Mouse (Mus musculus) liver, embryonic 12.5 days (tissue): ENCODE data around the gene Ctbs. TPM values are rescaled to one million over a fixed set of nuclear protein-coding genes. Genes with fewer than 3 reads are reported as not detected.

Source experiments
- ATAC-seq: fragments of 200-750 bp; cut with Nextera tagmentation; 2 replicates; pipeline ENCODE4 v1.8.0; 2017; ENCODE audit warnings: moderate number of reproducible peaks, mild to moderate bottlenecking, moderate library complexity
- H3K27ac ChIP-seq: fragments of 300-500 bp; sonication (generic); 2 replicates; pipeline ENCODE4 v1.5.1; 2016; ENCODE audit warnings: mild to moderate bottlenecking
- H3K27me3 ChIP-seq: fragments of 300-500 bp; sonication (generic); replicated peaks from 2 replicates; pipeline ENCODE4 v1.6.1; 2016; ENCODE audit warnings: mild to moderate bottlenecking, moderate library complexity
- H3K36me3 ChIP-seq: fragments of 300-500 bp; sonication (generic); 2 replicates; pipeline ENCODE4 v1.6.1; 2016; ENCODE audit warnings: mild to moderate bottlenecking, moderate library complexity
- H3K4me1 ChIP-seq: fragments of 300-500 bp; sonication (generic); 2 replicates; pipeline ENCODE4 v1.6.1; 2016
- H3K4me2 ChIP-seq: fragments of 300-500 bp; sonication (generic); 2 replicates; pipeline ENCODE4 v1.6.1; 2016; ENCODE audit warnings: mild to moderate bottlenecking, moderate library complexity
- H3K4me3 ChIP-seq: fragments of 300-500 bp; sonication (generic); 2 replicates; pipeline ENCODE4 v1.5.1; 2016; ENCODE audit warnings: mild to moderate bottlenecking, moderate library complexity
- H3K9ac ChIP-seq: fragments of 300-500 bp; sonication (generic); 2 replicates; pipeline ENCODE4 v1.6.1; 2016; ENCODE audit warnings: mild to moderate bottlenecking, moderate library complexity
- H3K9me3 ChIP-seq: fragments of 300-500 bp; sonication (generic); replicated peaks from 2 replicates; pipeline ENCODE4 v1.6.1; 2016; ENCODE audit warnings: mild to moderate bottlenecking, moderate library complexity
- WGBS: fragments of 180-500 bp; shearing (Covaris S2); methylation state at CpG from one replicate; pipeline ENCODE4 v1.1.7; 2016; ENCODE audit not compliant: insufficient replicate concordance; 5-methylcytosine and 5-hydroxymethylcytosine counted together
- polyA plus RNA-seq: library from polyadenylated mRNA; unstranded; fragments of >200 nt; fragmentation: Nextera tagmentation; extraction: Ambion mirVana; gene quantifications from 2 replicates; pipeline ENCODE4 v1.2.1, GENCODE M21; 2016

The Ctbs gene
- polyA plus RNA-seq, 1 experiment from 2014 or later: 5.5 TPM

- H3K9me3 ChIP-seq: no peaks in the 10 kb centered on the region
- no peak for ATAC-seq
- WGBS: 91% methylated on average over 8 of the region's 8 CpGs
- H3K9ac ChIP-seq: no peak overlapping the region
- H3K4me1 ChIP-seq: peaks cover 14% of the 10 kb centered on the region
- H3K36me3 ChIP-seq: peaks cover 99% of the 10 kb centered on the region
- H3K4me2 ChIP-seq: no peak overlapping the region
- no peaks in the 10 kb centered on the region for H3K27me3 ChIP-seq
- H3K27ac ChIP-seq: no peak overlapping the region
- H3K4me3 ChIP-seq: no peak overlapping the region
These were observed 14.9 kb upstream of the Ctbs start for GRCm38 (mm10) chr3:146434686-146435085.

DNA sequence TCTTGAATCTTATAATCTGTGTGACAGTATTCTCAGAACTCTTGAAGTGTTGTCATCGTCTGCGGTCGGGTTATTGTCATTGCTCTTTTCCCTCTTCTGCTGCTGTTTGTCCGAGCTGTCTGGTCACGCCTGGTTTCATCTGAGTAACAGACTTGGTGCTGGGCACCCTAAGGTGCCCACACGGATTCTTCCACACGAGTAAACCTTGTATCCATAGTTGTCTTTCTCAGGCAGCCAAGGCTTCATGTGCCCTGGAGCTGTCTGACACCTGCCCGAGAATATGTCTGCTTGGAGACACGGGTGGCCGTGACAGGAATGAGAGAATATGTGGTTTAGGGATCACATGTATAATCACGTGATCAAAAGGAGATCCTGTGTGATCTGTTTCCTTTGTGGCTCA lies 14.1 kb upstream of the Ctbs start:
- ATAC-seq: no peak
- WGBS: 82% methylated on average over 11 of the region's 11 CpGs
- no peaks in the 10 kb centered on the region for H3K9me3 ChIP-seq
- H3K27me3 ChIP-seq: no peaks in the 10 kb centered on the region
- H3K9ac ChIP-seq: no peak overlapping the region
- H3K27ac ChIP-seq: no peak overlapping the region
- peaks cover 99% of the 10 kb centered on the region for H3K36me3 ChIP-seq
- no peak overlapping the region for H3K4me3 ChIP-seq
- H3K4me2 ChIP-seq: no peak overlapping the region
- H3K4me1 ChIP-seq: peaks cover 14% of the 10 kb centered on the region

GRCm38 (mm10) chr3:146436114-146436513 lies 13.5 kb upstream of the Ctbs start:
- ATAC-seq: no peak
- Histone ChIP-seq H3K27ac (no peak overlapping the region), H3K4me3 (no peak overlapping the region), H3K4me2 (no peak overlapping the region), H3K9me3 (no peaks in the 10 kb centered on the region), H3K36me3 (peaks cover 98% of the 10 kb centered on the region), H3K9ac (no peak overlapping the region), H3K4me1 (peaks cover 14% of the 10 kb centered on the region), H3K27me3 (no peaks in the 10 kb centered on the region)
- 87% methylated on average over 8 of the region's 8 CpGs for WGBS

DNA sequence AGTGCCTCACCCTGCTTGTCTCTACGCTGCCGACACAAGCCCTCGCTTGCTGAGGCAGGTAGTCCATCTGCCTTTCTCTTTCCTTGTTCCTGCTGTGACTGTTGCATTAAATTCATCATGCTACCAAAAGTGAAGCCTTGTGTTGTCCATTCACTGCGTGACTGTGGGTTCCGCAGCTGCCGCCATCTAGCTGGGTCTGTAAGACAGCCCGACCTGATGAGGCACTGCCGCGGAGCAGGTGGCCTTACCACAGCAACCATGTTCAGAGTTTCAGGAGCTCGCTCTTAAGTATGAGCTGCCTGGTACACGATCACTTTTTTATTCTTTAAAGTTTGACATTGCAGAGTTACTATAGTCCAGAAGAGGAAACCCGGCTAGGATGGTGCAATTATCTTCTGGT lies 9.6 kb upstream of the Ctbs start:
- no peaks in the 10 kb centered on the region for H3K27me3 ChIP-seq
- H3K27ac ChIP-seq: no peak overlapping the region
- no peaks in the 10 kb centered on the region for H3K9me3 ChIP-seq
- ATAC-seq: no peak
- no peak overlapping the region for H3K4me2 ChIP-seq
- 94% methylated on average over 12 of the region's 12 CpGs for WGBS
- peaks cover 95% of the 10 kb centered on the region for H3K36me3 ChIP-seq
- no peak overlapping the region for H3K9ac ChIP-seq
- H3K4me1 ChIP-seq: no peaks in the 10 kb centered on the region
- H3K4me3 ChIP-seq: no peak overlapping the region

DNA sequence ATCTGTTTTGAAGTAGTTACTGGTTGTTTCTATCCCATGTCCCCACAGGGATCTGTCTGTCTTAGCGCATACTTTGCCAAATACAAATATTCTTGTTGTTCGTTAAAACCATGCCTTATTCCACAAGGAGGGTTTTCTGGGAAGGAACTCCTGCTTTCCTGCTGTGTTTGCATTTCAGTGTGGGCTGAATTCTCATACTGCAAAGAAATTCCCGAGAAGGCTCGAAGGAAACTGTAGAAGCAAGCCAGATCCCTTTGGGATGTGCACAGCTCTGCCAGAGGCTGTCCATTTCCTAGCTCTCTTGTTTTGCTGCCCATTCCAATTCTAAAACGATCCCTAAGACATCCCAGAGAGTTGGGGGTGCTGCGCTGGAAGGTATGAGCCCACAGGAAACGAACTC lies 9.2 kb upstream of the Ctbs start:
- WGBS: 91% methylated on average over 7 of the region's 7 CpGs
- H3K36me3 ChIP-seq: peaks cover 95% of the 10 kb centered on the region
- H3K27me3 ChIP-seq: no peaks in the 10 kb centered on the region
- no peak overlapping the region for H3K4me3 ChIP-seq
- no peak overlapping the region for H3K27ac ChIP-seq
- ATAC-seq: no peak
- no peaks in the 10 kb centered on the region for H3K4me1 ChIP-seq
- H3K9ac ChIP-seq: no peak overlapping the region
- no peaks in the 10 kb centered on the region for H3K9me3 ChIP-seq
- H3K4me2 ChIP-seq: no peak overlapping the region

GRCm38 (mm10) chr3:146442484-146442883 lies 7.1 kb upstream of the Ctbs start:
- H3K9me3 ChIP-seq: no peaks in the 10 kb centered on the region; the same call in 1 of the 2 replicates

DNA sequence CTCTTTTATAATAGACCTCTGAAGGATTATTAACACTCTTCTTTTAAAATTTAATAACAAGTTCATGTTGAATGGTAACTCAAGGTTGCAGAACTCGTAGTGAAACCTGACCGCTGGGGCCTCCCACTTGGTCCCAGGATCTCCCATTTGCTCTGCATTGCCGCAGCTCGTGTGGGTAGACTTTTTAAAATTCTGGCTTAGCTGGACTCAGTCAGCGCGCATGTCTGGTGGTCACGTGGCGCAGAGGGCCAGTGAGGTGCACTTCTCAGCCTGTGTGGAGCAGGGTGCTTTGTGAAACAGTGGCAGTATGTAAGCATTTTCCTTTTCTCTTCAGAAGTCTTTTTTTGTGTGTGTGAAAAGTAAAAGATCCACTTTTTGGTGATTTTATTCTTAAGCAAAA lies 6.7 kb upstream of the Ctbs start:
- peaks cover 79% of the 10 kb centered on the region for H3K36me3 ChIP-seq

More at GRCm38 (mm10) chr3:146442484-146442883, 7.1 kb upstream of the Ctbs start:
- Histone ChIP-seq H3K36me3 (peaks cover 83% of the 10 kb centered on the region), H3K27me3 (no peaks in the 10 kb centered on the region), H3K9ac (no peak overlapping the region), H3K4me1 (no peaks in the 10 kb centered on the region), H3K27ac (no peak overlapping the region), H3K4me3 (no peak overlapping the region), H3K4me2 (no peak overlapping the region)
- no peak for ATAC-seq
- whole genome bisulfite sequencing: 89% methylated on average over 7 of the region's 7 CpGs

GRCm38 (mm10) chr3:146443380-146443779 lies 6.2 kb upstream of the Ctbs start:
- ATAC-seq: no peak
- peaks cover 74% of the 10 kb centered on the region for H3K36me3 ChIP-seq
- WGBS: 87% methylated on average over 7 of the region's 7 CpGs
- no peak overlapping the region for H3K4me2 ChIP-seq
- H3K4me3 ChIP-seq: no peak overlapping the region
- no peak overlapping the region for H3K9ac ChIP-seq
- H3K4me1 ChIP-seq: peaks cover 6% of the 10 kb centered on the region; the same call in 1 of the 2 replicates
- H3K27ac ChIP-seq: no peak overlapping the region
- no peaks in the 10 kb centered on the region for H3K27me3 ChIP-seq
- no peaks in the 10 kb centered on the region; the same call in 1 of the 2 replicates for H3K9me3 ChIP-seq

More for the DNA sequence above, 6.7 kb upstream of the Ctbs start:
- no peak overlapping the region for H3K4me3 ChIP-seq
- H3K9ac ChIP-seq: no peak overlapping the region
- no peaks in the 10 kb centered on the region; the same call in 1 of the 2 replicates for H3K9me3 ChIP-seq
- H3K4me2 ChIP-seq: no peak overlapping the region
- no peaks in the 10 kb centered on the region for H3K27me3 ChIP-seq
- H3K27ac ChIP-seq: no peak overlapping the region
- 91% methylated on average over 8 of the region's 8 CpGs for WGBS
- peaks cover 1% of the 10 kb centered on the region; the same call in 1 of the 2 replicates for H3K4me1 ChIP-seq
- no peak for ATAC-seq

- no peak for ATAC-seq
- 72% methylated on average over 7 of the region's 7 CpGs for WGBS
These were observed 4.7 kb upstream of the Ctbs start for GRCm38 (mm10) chr3:146444880-146445279.

DNA sequence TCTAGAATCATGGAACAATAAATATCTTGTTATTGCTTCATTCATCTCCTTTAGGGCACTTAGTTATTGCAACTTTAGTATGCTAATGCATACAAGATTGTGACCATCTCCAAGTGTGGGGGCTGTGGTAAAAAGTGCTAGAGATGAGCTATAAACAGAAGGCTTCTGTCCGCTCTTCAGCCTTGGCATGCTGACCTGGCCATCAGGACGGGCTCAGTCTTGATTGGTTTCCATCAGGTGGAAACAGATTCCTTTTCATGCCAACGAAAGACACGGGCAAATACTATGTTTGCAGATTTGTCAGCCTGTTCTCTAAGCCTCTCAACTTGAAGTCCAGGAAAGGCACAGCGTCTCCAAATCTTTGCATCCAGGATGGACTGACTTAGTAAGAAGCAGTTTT lies 2.4 kb upstream of the Ctbs start:
- Histone ChIP-seq H3K4me1 (peaks cover 32% of the 10 kb centered on the region), H3K27ac (no peak overlapping the region), H3K9ac (no peak overlapping the region), H3K9me3 (no peaks in the 10 kb centered on the region; the same call in 1 of the 2 replicates), H3K36me3 (peaks cover 38% of the 10 kb centered on the region), H3K4me2 (no peak overlapping the region), H3K4me3 (no peak overlapping the region), H3K27me3 (no peaks in the 10 kb centered on the region)
- ATAC-seq: no peak
- WGBS: 89% methylated on average over 5 of the region's 5 CpGs

More at GRCm38 (mm10) chr3:146444880-146445279, 4.7 kb upstream of the Ctbs start:
- Histone ChIP-seq H3K27me3 (no peaks in the 10 kb centered on the region), H3K4me1 (peaks cover 14% of the 10 kb centered on the region), H3K4me3 (no peak overlapping the region), H3K4me2 (no peak overlapping the region), H3K9ac (no peak overlapping the region), H3K27ac (no peak overlapping the region), H3K9me3 (no peaks in the 10 kb centered on the region; the same call in 1 of the 2 replicates), H3K36me3 (peaks cover 60% of the 10 kb centered on the region)

GRCm38 (mm10) chr3:146447598-146447997 lies 2.0 kb upstream of the Ctbs start:
- Histone ChIP-seq H3K36me3 (peaks cover 34% of the 10 kb centered on the region), H3K9me3 (no peaks in the 10 kb centered on the region; the same call in 1 of the 2 replicates), H3K4me1 (peaks cover 32% of the 10 kb centered on the region), H3K27ac (no peak overlapping the region), H3K9ac (no peak overlapping the region), H3K4me3 (no peak overlapping the region), H3K4me2 (no peak overlapping the region), H3K27me3 (no peaks in the 10 kb centered on the region)
- no peak for ATAC-seq
- WGBS: 85% methylated on average over 3 of the region's 3 CpGs

- 57% methylated on average over 10 of the region's 10 CpGs for whole genome bisulfite sequencing
- Histone ChIP-seq H3K9me3 (no peaks in the 10 kb centered on the region; the same call in 1 of the 2 replicates), H3K4me1 (peaks cover 32% of the 10 kb centered on the region), H3K4me3 (no peak overlapping the region), H3K9ac (no peak overlapping the region), H3K27me3 (no peaks in the 10 kb centered on the region), H3K36me3 (peaks cover 26% of the 10 kb centered on the region), H3K27ac (no peak overlapping the region), H3K4me2 (no peak overlapping the region)
- no peak for ATAC-seq
These were observed 1.2 kb upstream of the Ctbs start for GRCm38 (mm10) chr3:146448372-146448771.

DNA sequence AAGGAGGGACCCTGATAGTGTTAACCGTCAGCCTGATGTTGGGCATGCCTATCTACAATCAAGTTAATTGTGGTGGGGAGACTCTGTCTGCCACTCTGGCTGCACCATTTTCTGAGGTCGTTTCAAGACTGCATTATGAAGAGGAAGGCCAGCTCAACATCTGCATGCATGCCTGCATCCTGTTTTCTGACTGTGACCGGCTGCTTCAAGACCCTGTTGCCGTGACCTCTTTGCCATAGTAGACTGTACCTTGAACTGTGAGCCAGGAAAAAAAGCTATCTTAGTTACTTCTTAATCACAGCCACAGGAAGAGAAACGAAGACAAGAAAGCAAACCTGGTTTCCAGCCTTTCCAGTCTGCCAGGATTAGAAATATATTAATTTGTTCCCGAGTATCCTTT lies 626 bp upstream of the Ctbs start:
- H3K4me1 ChIP-seq: peaks cover 32% of the 10 kb centered on the region
- 61% methylated on average over 6 of the region's 6 CpGs for WGBS

More for the DNA sequence above, 626 bp upstream of the Ctbs start:
- H3K9me3 ChIP-seq: no peaks in the 10 kb centered on the region; the same call in 1 of the 2 replicates
- no peak overlapping the region for H3K4me2 ChIP-seq
- peaks cover 20% of the 10 kb centered on the region for H3K36me3 ChIP-seq
- no peak overlapping the region for H3K9ac ChIP-seq
- no peak for ATAC-seq
- no peak overlapping the region for H3K27ac ChIP-seq
- no peak overlapping the region for H3K4me3 ChIP-seq
- no peaks in the 10 kb centered on the region for H3K27me3 ChIP-seq
